Mouse (Mus musculus) activated CD4-positive, CD25-positive, alpha-beta regulatory T cell, adult 9 weeks (primary cell): ENCODE results near the gene Chst11. TPM values are rescaled to one million over a fixed set of nuclear protein-coding genes. Genes with fewer than 3 reads are reported as not detected.

ENCODE experiments used
- polyA plus RNA-seq: library from polyadenylated mRNA; unstranded; fragments of 100-300 nt; shearing (Covaris generic); gene quantifications from one replicate; pipeline ENCODE4 v1.2.1, GENCODE M21; 2017

Gene Chst11
- polyA plus RNA-seq, result 0.31 TPM

GRCm38 (mm10) chr10:82984950-82985699 is at the start of gene Chst11:
Chst11 (plus strand) TSS chr10:82985498.

Other genes with a start within 250 kb of the Chst11 start
- 74.5 TPM for gene Nfyb, start 221.4 kb upstream of the Chst11 start, polyA plus RNA-seq
- gene Txnrd1, start 151.5 kb upstream of the Chst11 start, polyA plus RNA-seq, result 51.9 TPM
- 0.28 TPM for gene Eid3, start 118.9 kb upstream of the Chst11 start, polyA plus RNA-seq